Mouse (Mus musculus): ENCODE measurements around the gene Gm10300. TPM values are rescaled to one million over a fixed set of nuclear protein-coding genes. Genes with fewer than 3 reads are reported as not detected.

Gene Gm10300
- total RNA-seq, 2 experiments from 2014 or later, result 0.70 to 0.73 TPM

- DNase-seq (ENCODE audit: low spot score in 2 of 2), result no peak
Measured at GRCm38 (mm10) chr4:132051321-132052275, 22.9 kb upstream of the Gm10300 start.

GRCm38 (mm10) chr4:132057311-132057710 is 17.2 kb upstream of the Gm10300 start:
- DNase-seq (ENCODE audit: low spot score in 2 of 2), result no peak

GRCm38 (mm10) chr4:132059541-132059940 is 15.0 kb upstream of the Gm10300 start:
- no peak for DNase-seq (ENCODE audit: low spot score in 2 of 2)

- no peak for DNase-seq (ENCODE audit: low spot score in 2 of 2)
Measured at GRCm38 (mm10) chr4:132060040-132060832, 14.3 kb upstream of the Gm10300 start.

- no peak for DNase-seq (ENCODE audit: low spot score in 2 of 2)
Measured at GRCm38 (mm10) chr4:132062289-132062688, 12.2 kb upstream of the Gm10300 start.

GRCm38 (mm10) chr4:132062934-132063884 is 11.3 kb upstream of the Gm10300 start:
- DNase-seq (ENCODE audit: low spot score in 2 of 2), result no peak

GRCm38 (mm10) chr4:132064550-132064949 is 9.9 kb upstream of the Gm10300 start:
- no peak for DNase-seq (ENCODE audit: low spot score in 2 of 2)

GRCm38 (mm10) chr4:132065578-132065977 is 8.9 kb upstream of the Gm10300 start:
- DNase-seq (ENCODE audit: low spot score in 2 of 2), result no peak

- peak; percentile 31 to 40 for DNase-seq (ENCODE audit: low spot score in 2 of 2)
Measured at GRCm38 (mm10) chr4:132066101-132066773, 8.3 kb upstream of the Gm10300 start.

GRCm38 (mm10) chr4:132067112-132067937 is 7.2 kb upstream of the Gm10300 start:
- no peak for DNase-seq (ENCODE audit: low spot score in 2 of 2)

- no peak for DNase-seq (ENCODE audit: low spot score in 2 of 2)
Measured at GRCm38 (mm10) chr4:132067938-132068235, 6.6 kb upstream of the Gm10300 start.

- no peak for DNase-seq (ENCODE audit: low spot score in 2 of 2)
Measured at GRCm38 (mm10) chr4:132071674-132072073, 2.8 kb upstream of the Gm10300 start.

- DNase-seq (ENCODE audit: low spot score in 2 of 2), result no peak
Measured at GRCm38 (mm10) chr4:132072156-132072555, 2.3 kb upstream of the Gm10300 start.

- DNase-seq (ENCODE audit: low spot score in 2 of 2), result no peak
Measured at GRCm38 (mm10) chr4:132072946-132073345, 1.6 kb upstream of the Gm10300 start.

GRCm38 (mm10) chr4:132074933-132075769 is 654 bp downstream of the Gm10300 start, which contains the start of gene Epb41:
Epb41 (minus strand) TSS chr4:132075321.
- DNase-seq (ENCODE audit: low spot score in 2 of 2), result peak; percentile 92 to 97

GRCm38 (mm10) chr4:132075796-132076195 is 1.3 kb downstream of the Gm10300 start:
- no peak for DNase-seq (ENCODE audit: low spot score in 2 of 2)

- DNase-seq (ENCODE audit: low spot score in 2 of 2), result peak in 1 of 2 experiments; percentile 39
Measured at GRCm38 (mm10) chr4:132076480-132077405, 2.2 kb downstream of the Gm10300 start.
